Mouse (Mus musculus) midbrain, embryonic 12.5 days (tissue): ENCODE measurements around the gene Trim66. TPM values are rescaled to one million over a fixed set of nuclear protein-coding genes. Genes with fewer than 3 reads are reported as not detected.

ENCODE experiments used
- ATAC-seq: fragments of 200-750 bp; cut with Nextera tagmentation; 2 replicates; pipeline ENCODE4 v1.8.0; 2017; ENCODE audit warnings: low read depth, moderate TSS enrichment, moderate library complexity; ENCODE audit not compliant: low FRiP score
- H3K27ac ChIP-seq: fragments of 300-500 bp; sonication (generic); replicated peaks from 2 replicates; pipeline ENCODE4 v1.5.1; 2016; ENCODE audit warnings: mild to moderate bottlenecking
- H3K27me3 ChIP-seq: fragments of 300-500 bp; sonication (generic); 2 replicates; pipeline ENCODE4 v1.6.1; 2016; ENCODE audit warnings: mild to moderate bottlenecking
- H3K36me3 ChIP-seq: fragments of 300-500 bp; sonication (generic); 2 replicates; pipeline ENCODE4 v1.6.1; 2016
- H3K4me1 ChIP-seq: fragments of 300-500 bp; sonication (generic); 2 replicates; pipeline ENCODE4 v1.6.1; 2016
- H3K4me2 ChIP-seq: fragments of 300-500 bp; sonication (generic); replicated peaks from 2 replicates; pipeline ENCODE4 v1.6.1; 2016; ENCODE audit warnings: mild to moderate bottlenecking, moderate library complexity
- H3K4me3 ChIP-seq: fragments of 300-500 bp; sonication (generic); 2 replicates; pipeline ENCODE4 v1.5.1; 2016; ENCODE audit warnings: mild to moderate bottlenecking
- H3K9ac ChIP-seq: fragments of 300-500 bp; sonication (generic); replicated peaks from 2 replicates; pipeline ENCODE4 v1.6.1; 2016; ENCODE audit warnings: mild to moderate bottlenecking, moderate library complexity
- H3K9me3 ChIP-seq: fragments of 300-500 bp; sonication (generic); 2 replicates; pipeline ENCODE4 v1.6.1; 2016; ENCODE audit warnings: mild to moderate bottlenecking
- WGBS: fragments of 180-500 bp; shearing (Covaris S2); methylation state at CpG from one replicate; pipeline ENCODE4 v1.1.7; 2016; 5-methylcytosine and 5-hydroxymethylcytosine counted together
- polyA plus RNA-seq: library from polyadenylated mRNA; unstranded; fragments of >200 nt; fragmentation: Nextera tagmentation; extraction: Ambion mirVana; gene quantifications from 2 replicates; pipeline ENCODE4 v1.2.1, GENCODE M21; 2016

Trim66 gene
- polyA plus RNA-seq, 1 experiment from 2014 or later, result 0.23 TPM

DNA sequence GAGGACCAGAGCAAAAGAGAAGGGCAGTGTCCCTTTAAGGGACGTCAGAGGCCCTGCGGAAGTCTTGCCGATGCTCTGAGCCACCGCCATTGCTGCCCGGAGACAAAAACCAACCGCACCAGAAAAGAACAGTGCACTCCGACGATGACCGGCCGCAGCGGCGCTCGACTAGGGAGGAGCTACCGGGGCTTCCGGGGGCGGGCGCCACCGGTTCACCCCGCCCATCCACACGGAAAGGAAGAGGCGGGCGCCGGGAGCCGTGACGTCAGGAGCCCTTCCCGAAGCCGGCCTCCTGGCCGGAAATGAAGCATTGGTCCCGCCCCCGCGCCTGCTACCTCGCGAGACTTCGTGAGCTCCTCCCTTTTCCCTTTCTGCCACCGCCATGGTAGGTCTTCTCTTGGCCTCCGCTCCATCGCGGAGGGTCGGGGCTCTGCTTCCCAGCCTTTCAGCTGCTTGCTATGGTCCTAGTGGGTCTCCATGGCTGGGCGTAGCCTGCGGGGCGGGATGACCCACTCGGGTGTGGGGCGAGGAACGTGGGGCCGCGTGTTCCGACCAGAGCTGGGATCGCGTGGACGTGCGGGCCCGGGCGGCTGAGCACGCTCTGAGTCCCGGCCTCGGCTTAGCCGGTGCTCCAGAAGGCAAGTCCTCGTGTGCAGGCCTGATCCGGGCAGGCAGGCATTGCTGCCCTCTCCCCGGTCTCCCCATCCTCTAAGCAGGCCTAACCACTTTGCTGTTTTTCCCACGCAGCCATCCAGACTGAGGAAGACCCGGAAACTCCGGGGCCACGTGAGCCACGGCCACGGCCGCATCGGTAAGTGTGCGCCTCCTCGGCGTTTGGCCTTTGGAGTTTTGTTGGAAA lies 11.1 kb upstream of the Trim66 start, which contains the start of gene Rpl27a:
Gene Rpl27a (plus strand): TSS at position 310 of the 859 bp plus-strand sequence.
- H3K9ac ChIP-seq, result peak within 1 kb of the TSS; percentile 98
- H3K4me1 ChIP-seq, result peaks cover 25% of the 10 kb centered on the region
- H3K9me3 ChIP-seq, result no peaks in the 10 kb centered on the region
- peak within 1 kb of the TSS; percentile 96 for H3K27ac ChIP-seq
- peak within 1 kb of the TSS; percentile 96 for H3K4me2 ChIP-seq
- H3K4me3 ChIP-seq, result peak within 1 kb of the TSS; percentile 96
- ATAC-seq, result peak; percentile 95
- H3K36me3 ChIP-seq, result peaks cover 36% of the 10 kb centered on the region
- H3K27me3 ChIP-seq, result no peaks in the 10 kb centered on the region
- WGBS, result under 1% methylated on average over 71 of the region's 72 CpGs

- Histone ChIP-seq H3K4me3 (peak overlapping the region; percentile 96), H3K36me3 (peaks cover 27% of the 10 kb centered on the region), H3K27me3 (no peaks in the 10 kb centered on the region), H3K9me3 (no peaks in the 10 kb centered on the region), H3K4me2 (peak overlapping the region; percentile 57), H3K9ac (peak overlapping the region; percentile 98), H3K4me1 (peaks cover 25% of the 10 kb centered on the region), H3K27ac (peak overlapping the region; percentile 96)
- ATAC-seq, result no peak
- WGBS, result 22% methylated on average over 10 of the region's 10 CpGs
Measured at GRCm38 (mm10) chr7:109518036-109518681, 10.2 kb upstream of the Trim66 start.

GRCm38 (mm10) chr7:109516500-109516899 lies 8.6 kb upstream of the Trim66 start:
- Histone ChIP-seq H3K36me3 (peaks cover 10% of the 10 kb centered on the region), H3K4me2 (no peak overlapping the region), H3K9ac (no peak overlapping the region), H3K9me3 (no peaks in the 10 kb centered on the region), H3K27ac (no peak overlapping the region), H3K4me3 (no peak overlapping the region), H3K27me3 (no peaks in the 10 kb centered on the region), H3K4me1 (peaks cover 25% of the 10 kb centered on the region)
- ATAC-seq, result no peak
- 93% methylated on average over 3 of the region's 3 CpGs for WGBS

DNA sequence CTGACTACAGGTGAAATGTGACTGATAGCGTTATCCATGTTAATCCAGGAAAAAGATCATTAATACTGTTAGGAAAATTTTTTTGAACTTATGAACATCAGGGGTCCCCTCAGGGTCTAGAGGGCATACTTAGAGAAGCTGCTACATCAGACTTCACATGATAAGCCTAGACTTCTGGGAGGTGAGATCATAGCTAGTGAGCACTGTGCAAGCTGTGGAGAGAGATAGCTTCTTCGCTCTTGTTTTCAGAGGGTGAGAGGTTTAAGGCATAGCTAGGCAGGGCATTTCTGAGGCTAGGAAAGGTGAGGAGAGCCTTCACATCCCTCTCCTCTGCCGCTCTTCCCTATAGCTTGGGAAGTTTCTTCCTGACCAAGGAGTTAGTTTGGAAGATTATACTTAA lies 3.9 kb upstream of the Trim66 start:
- Histone ChIP-seq H3K4me2 (no peak overlapping the region), H3K4me3 (no peak overlapping the region), H3K4me1 (peaks cover 8% of the 10 kb centered on the region), H3K9ac (no peak overlapping the region), H3K9me3 (no peaks in the 10 kb centered on the region), H3K27me3 (0 out of 2 replicates have a peak, but pooled peaks cover 5% of the 10 kb centered on the region), H3K36me3 (no peaks in the 10 kb centered on the region), H3K27ac (no peak overlapping the region)
- no peak for ATAC-seq
- WGBS, result 92% methylated on average over 3 of the region's 3 CpGs

- no peak overlapping the region for H3K27ac ChIP-seq
- H3K36me3 ChIP-seq, result no peaks in the 10 kb centered on the region
- no peak for ATAC-seq
- peaks cover 8% of the 10 kb centered on the region for H3K4me1 ChIP-seq
- H3K9me3 ChIP-seq, result no peaks in the 10 kb centered on the region
- 76% methylated on average over 2 of the region's 2 CpGs for WGBS
- H3K27me3 ChIP-seq, result 0 out of 2 replicates have a peak, but pooled peaks cover 5% of the 10 kb centered on the region
- H3K9ac ChIP-seq, result no peak overlapping the region
- H3K4me3 ChIP-seq, result no peak overlapping the region
- H3K4me2 ChIP-seq, result no peak overlapping the region
Measured at GRCm38 (mm10) chr7:109510799-109511198, 2.9 kb upstream of the Trim66 start.

DNA sequence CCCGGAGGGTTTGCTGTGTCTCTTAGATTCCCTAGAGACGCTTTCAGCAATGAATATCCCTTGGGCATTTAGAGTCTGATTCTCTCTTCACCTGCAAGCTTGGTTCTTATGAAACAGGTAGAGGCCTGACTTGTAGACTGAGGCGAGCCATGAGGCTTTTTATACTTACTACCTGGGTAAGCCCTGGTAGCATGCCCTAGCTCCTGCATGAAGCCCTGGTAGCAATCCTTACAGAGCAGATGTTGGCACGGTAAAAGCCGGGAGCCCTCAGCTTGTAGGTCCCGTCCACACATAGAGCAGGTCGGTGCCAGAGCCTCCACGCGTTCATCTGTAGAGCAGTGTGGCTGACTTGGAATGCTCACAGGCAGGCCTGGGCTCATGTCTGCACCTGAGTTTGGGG lies 362 bp downstream of the Trim66 start:
- WGBS, result 46% methylated on average over 9 of the region's 9 CpGs
- Histone ChIP-seq H3K9ac (0 out of 2 replicates have a peak overlapping the region, but pooled peaks have one; percentile 24), H3K9me3 (no peaks in the 10 kb centered on the region), H3K4me2 (peak overlapping the region; percentile 32), H3K27ac (0 out of 2 replicates have a peak overlapping the region, but pooled peaks have one; percentile 30), H3K27me3 (0 out of 2 replicates have a peak, but pooled peaks cover 5% of the 10 kb centered on the region), H3K4me3 (no peak overlapping the region), H3K36me3 (no peaks in the 10 kb centered on the region), H3K4me1 (peaks cover 8% of the 10 kb centered on the region)
- ATAC-seq, result no peak

- 0 out of 2 replicates have a peak overlapping the region, but pooled peaks have one; percentile 30 for H3K27ac ChIP-seq
- peak; percentile 44; the same call in 1 of the 2 replicates for ATAC-seq
- peaks cover 8% of the 10 kb centered on the region for H3K4me1 ChIP-seq
- H3K4me2 ChIP-seq, result peak overlapping the region; percentile 32
- H3K4me3 ChIP-seq, result no peak overlapping the region
- no peaks in the 10 kb centered on the region for H3K36me3 ChIP-seq
- 0 out of 2 replicates have a peak, but pooled peaks cover 5% of the 10 kb centered on the region for H3K27me3 ChIP-seq
- H3K9ac ChIP-seq, result 0 out of 2 replicates have a peak overlapping the region, but pooled peaks have one; percentile 24
- no peaks in the 10 kb centered on the region for H3K9me3 ChIP-seq
- WGBS, result 4% methylated on average over 8 of the region's 8 CpGs
Measured at GRCm38 (mm10) chr7:109507119-109507518, 815 bp downstream of the Trim66 start.

- 0 out of 2 replicates have a peak, but pooled peaks have one; percentile 21 for ATAC-seq
- peaks cover 17% of the 10 kb centered on the region for H3K4me1 ChIP-seq
- WGBS, result 59% methylated on average over 4 of the region's 4 CpGs
- H3K36me3 ChIP-seq, result no peaks in the 10 kb centered on the region
- H3K27ac ChIP-seq, result no peak overlapping the region
- H3K4me2 ChIP-seq, result no peak overlapping the region
- H3K27me3 ChIP-seq, result peaks cover 8% of the 10 kb centered on the region
- no peak overlapping the region for H3K4me3 ChIP-seq
- H3K9me3 ChIP-seq, result no peaks in the 10 kb centered on the region
- H3K9ac ChIP-seq, result no peak overlapping the region
Measured at GRCm38 (mm10) chr7:109497507-109497906, 10.4 kb downstream of the Trim66 start.

DNA sequence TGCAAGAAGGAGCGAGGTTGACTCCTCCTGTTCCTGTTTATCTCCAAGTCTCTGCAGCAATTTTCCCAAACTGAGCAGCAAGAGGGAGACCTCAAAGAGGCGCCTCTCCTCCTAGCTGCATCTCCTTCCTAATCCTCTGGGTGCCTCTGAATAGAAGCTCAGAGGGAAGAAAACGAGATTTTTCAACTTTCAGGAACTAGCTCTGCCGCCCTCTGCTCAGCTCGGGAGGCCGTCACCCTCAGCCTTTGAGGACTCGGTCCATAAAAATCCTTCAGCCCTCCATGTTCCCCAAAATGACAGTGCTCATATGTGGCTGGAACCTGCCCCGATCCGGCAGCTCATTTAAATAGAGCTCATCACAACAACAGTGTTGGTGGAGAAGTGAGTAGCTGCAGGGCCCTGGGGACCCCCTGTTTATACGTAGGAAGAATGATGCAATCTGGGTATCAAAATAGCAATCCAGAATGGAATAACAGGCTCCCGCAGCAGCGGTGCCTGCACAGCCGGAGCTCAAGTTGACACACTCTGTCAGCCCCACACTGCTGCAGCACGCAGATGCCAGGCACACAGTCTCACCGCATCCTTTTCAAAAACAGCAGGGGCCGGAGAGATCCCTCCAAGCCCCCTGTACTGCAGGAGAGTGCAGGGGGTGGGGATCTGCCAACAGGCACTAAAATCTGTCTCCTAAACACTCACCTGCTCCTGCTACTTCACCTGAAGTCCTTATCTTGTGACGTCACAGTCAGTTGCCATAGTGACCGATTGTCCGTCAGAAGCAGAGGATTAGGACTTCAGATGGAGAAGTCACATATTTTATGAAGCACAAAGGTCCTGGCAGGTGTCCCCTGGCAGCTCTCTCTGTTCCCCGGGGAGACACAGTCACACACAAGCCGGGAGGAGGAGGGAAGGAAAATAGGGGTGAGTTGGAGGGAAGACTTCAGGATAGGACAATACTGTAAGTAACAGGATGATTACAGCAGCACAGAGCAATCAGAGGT lies 14.3 kb downstream of the Trim66 start:
- H3K27ac ChIP-seq, result no peak overlapping the region
- H3K9ac ChIP-seq, result peak overlapping the region; percentile 37
- peaks cover 17% of the 10 kb centered on the region for H3K4me1 ChIP-seq
- peak; percentile 82 for ATAC-seq
- H3K9me3 ChIP-seq, result no peaks in the 10 kb centered on the region
- H3K27me3 ChIP-seq, result peaks cover 12% of the 10 kb centered on the region
- no peaks in the 10 kb centered on the region for H3K36me3 ChIP-seq
- peak overlapping the region; percentile 54 for H3K4me2 ChIP-seq
- peak overlapping the region; percentile 34 for H3K4me3 ChIP-seq
- WGBS, result 6% methylated on average over 21 of the region's 21 CpGs

DNA sequence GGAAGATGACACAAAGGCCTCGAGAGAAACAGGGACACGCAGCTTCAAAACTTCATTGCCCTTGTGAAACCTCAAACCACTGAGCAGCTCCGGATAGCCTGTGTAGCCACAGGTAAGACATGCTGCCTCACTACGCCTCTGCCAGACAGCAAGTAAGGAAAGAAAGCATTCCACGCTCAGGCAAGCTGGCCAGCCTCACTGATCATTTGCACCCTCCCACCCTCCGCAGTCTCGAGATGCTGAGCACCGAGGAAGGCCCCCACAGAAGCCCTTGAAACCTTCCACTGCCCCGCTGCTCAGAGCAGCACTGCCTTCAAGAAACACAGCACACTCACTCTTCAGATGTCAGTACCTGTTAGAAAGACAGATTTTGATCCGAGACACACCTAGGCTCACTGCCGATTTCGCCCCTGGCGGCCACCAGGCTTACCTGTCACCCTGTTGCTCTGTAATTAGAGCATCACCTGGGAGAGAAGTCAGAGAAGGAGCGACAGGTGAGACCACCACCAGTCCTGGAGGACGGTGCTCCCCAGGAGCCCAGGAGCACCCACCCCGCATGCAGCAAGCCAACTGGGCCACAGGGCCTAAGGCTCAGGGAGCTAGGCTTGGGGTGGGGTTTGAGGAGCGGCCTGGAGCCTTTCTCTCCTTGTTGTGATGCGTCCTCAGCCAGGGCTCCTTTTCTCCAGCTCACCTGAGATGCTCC lies 15.2 kb downstream of the Trim66 start:
- Histone ChIP-seq H3K4me3 (peak overlapping the region; percentile 34; the same call in 1 of the 2 replicates), H3K9me3 (no peaks in the 10 kb centered on the region), H3K4me2 (peak overlapping the region; percentile 54), H3K9ac (no peak overlapping the region), H3K27me3 (peaks cover 12% of the 10 kb centered on the region), H3K27ac (no peak overlapping the region), H3K4me1 (peaks cover 17% of the 10 kb centered on the region), H3K36me3 (no peaks in the 10 kb centered on the region)
- ATAC-seq, result 0 out of 2 replicates have a peak, but pooled peaks have one; percentile 20
- WGBS, result 53% methylated on average over 18 of the region's 18 CpGs
